Mouse (Mus musculus) heart, postnatal 0 days (tissue): ENCODE data around the gene Bcar3. TPM values are rescaled to one million over a fixed set of nuclear protein-coding genes. Genes with fewer than 3 reads are reported as not detected.

Experiments
- ATAC-seq: fragments of 200-750 bp; cut with Nextera tagmentation; 2 replicates; pipeline ENCODE4 v1.8.0; 2017; ENCODE audit warnings: low read depth, moderate number of reproducible peaks, moderate library complexity; ENCODE audit not compliant: insufficient read depth
- DNase-seq: peaks from one replicate; pipeline ENCODE4 v3.0.0-alpha.2; 2016; ENCODE audit warnings: low spot score
- H3K27ac ChIP-seq: fragments of 300-500 bp; sonication (generic); 2 replicates; pipeline ENCODE4 v1.5.1; 2014; ENCODE audit warnings: low read depth, mild to moderate bottlenecking
- H3K27me3 ChIP-seq: fragments of 300-500 bp; sonication (generic); 2 replicates; pipeline ENCODE4 v1.6.1; 2014; ENCODE audit warnings: low read length, mixed read lengths; ENCODE audit not compliant: control insufficient read depth, insufficient read depth
- H3K36me3 ChIP-seq: fragments of 300-500 bp; sonication (generic); replicated peaks from 2 replicates; pipeline ENCODE4 v1.6.1; 2014; ENCODE audit warnings: low read length, mixed read lengths; ENCODE audit not compliant: control insufficient read depth, insufficient read depth
- H3K4me1 ChIP-seq: fragments of 300-500 bp; sonication (generic); 2 replicates; pipeline ENCODE4 v1.6.1; 2014; ENCODE audit warnings: antibody characterized with exemption; ENCODE audit not compliant: control insufficient read depth, insufficient read depth
- H3K4me2 ChIP-seq: fragments of 300-500 bp; sonication (generic); 2 replicates; pipeline ENCODE4 v1.6.1; 2014; ENCODE audit warnings: low read depth, mild to moderate bottlenecking, low read length, moderate library complexity
- H3K4me3 ChIP-seq: fragments of 300-500 bp; sonication (generic); 2 replicates; pipeline ENCODE4 v1.5.1; 2014; ENCODE audit warnings: low read depth, low read length
- H3K9ac ChIP-seq: fragments of 300-500 bp; sonication (generic); replicated peaks from 2 replicates; pipeline ENCODE4 v1.6.1; 2014; ENCODE audit warnings: low read depth, low read length, mixed read lengths
- H3K9me3 ChIP-seq: fragments of 300-500 bp; sonication (generic); replicated peaks from 2 replicates; pipeline ENCODE4 v1.6.1; 2016; ENCODE audit warnings: low read length; ENCODE audit not compliant: control insufficient read depth
- CTCF ChIP-seq: IDR thresholded peaks from 2 replicates; pipeline ENCODE4 v1.5.1; 2016; ENCODE audit warnings: antibody characterized with exemption, control low read depth, low read depth
- EP300 ChIP-seq: IDR thresholded peaks from 2 replicates; pipeline ENCODE4 v1.6.1; 2016; ENCODE audit warnings: antibody characterized with exemption, low read depth
- WGBS: fragments of 180-500 bp; shearing (Covaris S2); extraction: QIAGEN DNeasy Blood & Tissue Kit; methylation state at CpG from one replicate; pipeline ENCODE4 v1.1.7; 2014; 5-methylcytosine and 5-hydroxymethylcytosine counted together
- polyA plus RNA-seq: library from polyadenylated mRNA; unstranded; fragments of >200 nt; fragmentation: Nextera tagmentation; extraction: Ambion mirVana; gene quantifications from 2 replicates; pipeline ENCODE4 v1.2.1, GENCODE M21; 2015
- total RNA-seq: library from RNA; depleted of rRNA; stranded (reverse); fragments of >200 nt; gene quantifications from 2 replicates; pipeline ENCODE4 v1.2.3, GENCODE M21; 2014; ENCODE audit warnings: low replicate concordance

Gene Bcar3
- total and polyA plus RNA-seq, 2 experiments from 2014 or later: 3.3 to 38.6 TPM

DNA sequence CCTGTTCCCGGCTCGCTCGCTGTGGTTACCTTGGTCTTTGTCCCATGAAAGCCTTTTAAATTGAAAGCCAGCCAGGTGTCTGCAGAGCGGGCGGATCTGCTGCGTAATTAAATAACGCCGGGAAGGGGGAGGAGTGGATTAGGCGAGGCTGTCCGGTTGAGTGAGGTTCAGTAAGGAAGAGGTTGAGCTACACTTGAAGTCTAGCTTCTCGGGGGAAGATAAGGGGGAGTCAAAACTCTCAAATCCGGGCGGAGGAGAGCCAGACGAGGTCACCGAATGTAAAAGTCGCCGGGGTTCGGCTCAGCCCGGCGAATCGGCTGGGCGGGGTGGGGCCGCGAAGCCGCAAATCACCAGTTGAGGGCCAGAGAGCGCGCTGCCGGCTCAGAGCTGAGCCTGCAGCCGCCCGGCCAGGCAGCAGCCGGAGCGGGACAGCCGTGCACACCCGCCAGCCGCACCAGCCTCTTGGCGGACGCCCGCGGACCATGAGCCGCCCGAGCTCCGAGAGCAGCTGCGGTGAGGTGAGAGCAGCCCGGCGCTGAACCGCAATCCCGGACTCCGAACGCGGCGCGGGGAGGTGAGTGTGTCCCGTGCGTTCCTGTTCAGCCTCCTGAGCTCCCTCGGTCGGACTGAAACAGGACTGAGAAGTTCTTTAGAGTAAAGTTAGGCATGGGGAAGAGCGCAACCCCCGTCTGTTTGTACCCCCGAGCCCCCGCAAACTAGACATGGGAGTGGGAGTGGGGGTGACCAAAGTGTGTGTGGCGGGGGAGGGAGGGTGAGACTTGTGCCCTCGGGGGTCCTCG is 125.9 kb downstream of the Bcar3 start:
- H3K4me2 ChIP-seq: peak overlapping the region; percentile 86
- WGBS: 1% methylated on average over 63 of the region's 63 CpGs
- H3K27me3 ChIP-seq: peaks cover 26% of the 10 kb centered on the region
- DNase-seq (peak; percentile 63), ATAC-seq (peak; percentile 85)
- no peaks in the 10 kb centered on the region for H3K9me3 ChIP-seq
- no peaks in the 10 kb centered on the region for H3K36me3 ChIP-seq
- H3K27ac ChIP-seq: peak overlapping the region; percentile 56
- peak overlapping the region; percentile 47 for H3K9ac ChIP-seq
- TF ChIP-seq CTCF (no peak), EP300 (no peak)
- H3K4me1 ChIP-seq: 0 out of 2 replicates have a peak, but pooled peaks cover 4% of the 10 kb centered on the region
- peak overlapping the region; percentile 62 for H3K4me3 ChIP-seq

DNA sequence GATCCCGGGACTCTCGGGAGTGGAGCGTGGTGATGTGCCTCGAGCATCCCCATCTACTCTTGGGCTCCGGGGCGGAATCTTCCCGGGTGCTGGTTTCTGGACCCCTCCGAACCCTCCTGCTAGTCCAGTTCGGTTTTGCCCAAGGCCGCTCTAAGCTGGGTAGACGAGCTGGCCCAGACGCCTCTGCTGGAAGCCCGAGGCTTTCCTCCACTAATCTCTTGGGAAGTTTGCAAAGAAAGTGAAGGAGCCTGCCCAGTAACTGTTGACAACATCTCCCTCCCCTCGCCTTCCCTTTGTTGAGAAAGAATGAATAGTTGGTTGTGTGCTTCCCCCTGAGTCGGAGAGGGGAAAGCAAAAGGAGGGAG is 126.5 kb downstream of the Bcar3 start:
- H3K4me1 ChIP-seq: 0 out of 2 replicates have a peak, but pooled peaks cover 4% of the 10 kb centered on the region
- TF ChIP-seq EP300 (no peak), CTCF (no peak)
- peak overlapping the region; percentile 62 for H3K4me3 ChIP-seq
- DNase-seq: peak; percentile 39
- H3K4me2 ChIP-seq: peak overlapping the region; percentile 86
- WGBS: 2% methylated on average over 13 of the region's 15 CpGs
- no peaks in the 10 kb centered on the region for H3K36me3 ChIP-seq
- peak; percentile 15 for ATAC-seq
- peak overlapping the region; percentile 56 for H3K27ac ChIP-seq
- no peaks in the 10 kb centered on the region for H3K9me3 ChIP-seq
- peak overlapping the region; percentile 47 for H3K9ac ChIP-seq
- peaks cover 24% of the 10 kb centered on the region; the same call in 1 of the 2 replicates for H3K27me3 ChIP-seq

DNA sequence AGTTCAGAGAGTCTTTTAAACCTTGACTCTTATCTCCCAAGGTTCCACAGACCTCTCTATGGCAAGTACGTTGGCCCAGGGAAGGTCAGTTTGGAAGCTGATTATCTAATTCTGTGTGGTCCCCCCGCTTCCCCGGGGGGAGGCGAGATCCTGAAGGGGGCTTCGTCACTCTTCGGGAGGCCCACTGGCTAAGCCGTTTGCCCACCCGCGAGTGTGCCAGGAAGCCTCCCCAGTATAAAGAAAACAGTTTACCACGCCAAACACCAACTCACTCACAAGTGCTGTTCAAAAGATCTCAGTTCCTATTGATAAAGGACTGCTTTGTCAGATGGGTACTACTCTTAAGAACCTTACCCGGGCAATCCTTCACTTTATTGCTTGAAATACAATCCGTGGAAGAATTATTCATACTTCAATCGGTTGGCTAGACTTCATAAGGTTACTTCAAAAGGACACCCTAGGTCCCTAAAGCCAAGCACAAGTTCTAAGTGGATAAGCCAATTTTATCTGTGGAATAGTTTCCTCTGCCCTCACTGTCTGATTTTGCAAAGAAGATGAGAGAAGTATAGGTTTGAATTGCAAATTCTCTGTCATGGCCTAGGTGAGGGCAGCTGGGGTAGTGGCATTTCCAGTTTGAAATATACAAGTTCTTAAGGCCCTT is 127.2 kb downstream of the Bcar3 start:
- TF ChIP-seq EP300: no peak
- TF ChIP-seq CTCF: no peak
- WGBS: 47% methylated on average over 13 of the region's 13 CpGs
- no peaks in the 10 kb centered on the region for H3K9me3 ChIP-seq
- H3K36me3 ChIP-seq: no peaks in the 10 kb centered on the region
- H3K4me1 ChIP-seq: 0 out of 2 replicates have a peak, but pooled peaks cover 4% of the 10 kb centered on the region
- no peak for ATAC-seq
- H3K27me3 ChIP-seq: peaks cover 24% of the 10 kb centered on the region; the same call in 1 of the 2 replicates
- H3K4me3 ChIP-seq: no peak overlapping the region
- no peak overlapping the region for H3K9ac ChIP-seq
- peak overlapping the region; percentile 86 for H3K4me2 ChIP-seq
- no peak overlapping the region for H3K27ac ChIP-seq
- no peak for DNase-seq

DNA sequence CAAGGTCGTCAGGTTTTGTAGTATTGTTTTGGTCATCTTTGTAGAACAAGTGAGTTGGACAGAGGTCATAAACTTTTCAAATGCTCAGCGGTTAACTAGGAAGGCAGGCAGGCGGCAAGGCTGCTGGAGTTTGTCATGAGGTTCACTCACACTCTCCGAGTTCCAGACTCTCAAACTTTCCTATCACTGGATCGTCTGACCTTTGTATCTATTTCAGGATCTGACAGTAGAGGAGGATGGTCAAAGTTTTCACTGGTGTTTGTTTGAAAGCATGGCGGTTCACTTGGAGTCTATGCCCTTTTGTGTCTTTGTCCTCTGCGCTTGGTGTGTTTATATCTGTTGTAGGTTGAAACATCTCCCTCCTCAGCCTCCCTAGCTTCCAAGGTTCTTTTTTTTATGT is 127.9 kb downstream of the Bcar3 start:
- H3K27ac ChIP-seq: no peak overlapping the region
- no peak overlapping the region for H3K9ac ChIP-seq
- WGBS: 63% methylated on average over 7 of the region's 7 CpGs
- TF ChIP-seq EP300 (no peak), CTCF (no peak)
- ATAC-seq (no peak), DNase-seq (no peak)
- H3K4me2 ChIP-seq: no peak overlapping the region
- peaks cover 26% of the 10 kb centered on the region; the same call in 1 of the 2 replicates for H3K27me3 ChIP-seq
- no peaks in the 10 kb centered on the region for H3K9me3 ChIP-seq
- no peak overlapping the region for H3K4me3 ChIP-seq
- 0 out of 2 replicates have a peak, but pooled peaks cover 4% of the 10 kb centered on the region for H3K4me1 ChIP-seq
- H3K36me3 ChIP-seq: no peaks in the 10 kb centered on the region

DNA sequence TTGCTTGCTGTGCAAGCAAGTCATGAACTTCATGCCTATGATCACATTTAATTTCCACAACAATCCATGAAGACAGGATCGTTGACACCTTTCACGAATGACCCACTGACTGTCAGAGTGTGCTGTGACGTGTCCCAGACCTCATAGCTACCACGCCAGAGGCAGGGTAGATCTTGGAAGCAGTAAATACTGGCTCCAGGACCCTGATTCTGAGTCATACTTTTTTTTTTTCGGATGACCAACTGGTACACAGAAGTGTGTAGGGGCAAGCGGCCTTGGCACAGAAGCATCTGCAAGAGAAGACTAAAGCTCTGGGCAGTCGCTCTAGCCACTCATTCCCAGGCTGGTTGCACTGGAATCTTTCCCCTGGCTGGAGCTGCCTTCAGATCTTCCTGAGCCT is 128.3 kb downstream of the Bcar3 start:
- Histone ChIP-seq H3K36me3 (no peaks in the 10 kb centered on the region), H3K9me3 (no peaks in the 10 kb centered on the region), H3K4me1 (0 out of 2 replicates have a peak, but pooled peaks cover 4% of the 10 kb centered on the region), H3K9ac (no peak overlapping the region), H3K27me3 (peaks cover 27% of the 10 kb centered on the region; the same call in 1 of the 2 replicates), H3K27ac (no peak overlapping the region), H3K4me3 (no peak overlapping the region), H3K4me2 (no peak overlapping the region)
- TF ChIP-seq CTCF: no peak
- TF ChIP-seq EP300: no peak
- DNase-seq (no peak), ATAC-seq (no peak)
- 56% methylated on average over 7 of the region's 7 CpGs for WGBS
